Mouse (Mus musculus): ENCODE measurements around the gene Abce1.
A peak's percentile ranks its signal among the peaks of the same experiment; 100 is the strongest.
"Not testable (repeated sequence)": the region's sequence is repeated elsewhere in the genome, so short reads cannot be mapped to it uniquely, and the experiment has no call there.

Abce1 gene

DNA sequence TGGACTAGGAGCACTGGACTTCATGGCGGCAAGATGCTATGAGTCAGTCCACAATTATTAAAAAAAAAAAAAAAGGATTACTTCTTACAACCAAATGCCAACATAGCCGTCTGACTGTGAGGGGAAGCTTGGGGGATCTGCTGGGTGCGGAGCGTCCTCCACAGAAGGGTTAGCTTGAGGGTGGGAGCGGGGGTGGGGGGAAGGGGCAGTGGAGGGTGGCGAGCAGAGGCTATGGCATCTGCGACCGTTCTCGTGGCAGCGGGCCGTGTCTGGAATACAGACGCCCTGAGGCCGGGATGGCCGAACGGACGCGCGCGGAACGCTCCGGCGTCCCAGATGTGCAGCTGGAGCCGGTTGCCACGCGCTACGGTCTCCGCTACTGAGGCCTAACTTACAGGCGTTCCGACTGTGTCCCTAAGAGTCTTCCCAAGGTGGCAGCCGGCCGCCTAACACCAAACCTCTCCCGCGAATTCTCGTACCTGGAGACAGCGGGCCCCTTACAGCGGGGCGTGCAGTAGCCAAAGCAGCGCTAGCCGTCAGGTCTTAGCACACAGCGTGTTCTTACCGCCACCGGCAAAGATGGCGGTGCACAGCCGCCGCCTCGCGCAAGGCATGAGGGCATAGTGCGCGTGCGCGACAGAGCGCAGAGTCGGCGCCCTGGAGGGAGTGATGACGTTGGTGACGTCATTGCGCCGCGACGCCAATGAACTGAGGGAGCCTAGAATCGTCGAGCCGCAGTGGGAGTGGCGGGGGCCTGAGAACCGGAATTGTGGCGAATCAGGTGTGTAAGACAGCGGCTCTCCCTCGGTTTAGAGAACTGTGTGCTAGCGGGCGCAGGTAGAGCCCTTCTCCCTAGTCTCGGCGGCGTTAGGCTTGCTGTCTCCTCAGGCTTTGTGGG, at the start of gene Abce1, which contains the start of gene Anapc10:
Gene Abce1 (minus strand): TSS at position 677 of the 898 bp plus-strand sequence.
Gene Anapc10 (plus strand): TSS at position 757 of the 898 bp plus-strand sequence.
- DNase-seq, result peak; percentile 98 to 100

DNA sequence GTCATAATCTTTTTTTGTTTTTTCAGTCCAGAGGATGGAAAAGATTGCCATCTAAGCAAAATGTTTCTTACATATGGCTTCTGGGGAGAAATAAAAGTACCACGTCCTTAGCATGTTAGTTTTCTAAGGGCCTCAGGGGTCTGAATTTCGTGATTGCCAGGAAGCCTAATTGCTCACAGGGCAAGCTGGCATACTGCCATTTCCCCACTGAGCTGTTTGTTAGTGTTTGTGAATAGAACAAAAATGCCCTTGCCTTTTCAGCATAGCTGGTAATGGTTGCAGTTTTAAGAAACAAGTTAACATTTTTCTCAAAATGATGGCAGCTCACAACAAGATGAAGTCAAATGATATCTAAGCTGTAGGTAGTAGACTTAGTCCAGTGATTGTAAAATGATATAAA, 38.8 kb upstream of the Abce1 start:
- peak in 1 of 2 experiments; percentile 20 for DNase-seq

DNA sequence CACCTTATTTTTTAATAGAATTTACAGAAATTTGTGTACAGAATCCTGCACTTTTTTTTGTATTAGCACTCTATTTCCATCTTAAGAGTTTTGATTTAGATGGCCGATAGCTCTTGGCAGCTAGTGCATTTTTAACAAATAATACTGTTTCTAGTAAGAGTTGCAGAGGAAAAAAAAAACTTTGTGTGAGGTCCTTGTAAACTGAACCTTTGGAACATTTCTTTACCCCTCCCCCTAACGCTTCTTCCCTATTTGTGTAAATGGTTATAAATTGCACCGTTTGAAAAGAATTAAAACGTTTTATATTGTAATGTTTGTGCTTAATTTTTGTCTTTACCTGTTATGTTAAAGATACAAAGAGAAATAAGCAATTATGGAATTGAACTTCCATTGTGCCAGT, 37.1 kb upstream of the Abce1 start:
- no peak for DNase-seq

DNA sequence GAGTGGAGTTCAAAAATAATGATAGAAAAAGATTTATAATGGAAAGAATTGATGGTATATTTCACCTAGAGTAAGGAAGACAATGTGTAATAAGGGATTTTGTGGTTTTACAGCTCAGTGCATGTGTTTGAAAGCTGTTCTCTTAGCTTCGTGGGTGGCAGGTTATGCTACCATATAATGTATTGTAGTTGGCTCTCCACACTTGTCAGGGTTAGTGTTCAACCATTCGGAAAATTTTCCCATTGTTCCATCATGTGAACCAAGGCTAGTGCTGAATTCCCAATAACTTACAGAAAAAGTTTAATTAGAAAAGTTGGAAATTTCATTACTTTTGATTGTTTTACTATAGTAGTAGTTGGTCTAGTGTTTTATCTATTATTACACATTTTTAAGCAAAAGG, 36.6 kb upstream of the Abce1 start:
- DNase-seq, result no peak

DNA sequence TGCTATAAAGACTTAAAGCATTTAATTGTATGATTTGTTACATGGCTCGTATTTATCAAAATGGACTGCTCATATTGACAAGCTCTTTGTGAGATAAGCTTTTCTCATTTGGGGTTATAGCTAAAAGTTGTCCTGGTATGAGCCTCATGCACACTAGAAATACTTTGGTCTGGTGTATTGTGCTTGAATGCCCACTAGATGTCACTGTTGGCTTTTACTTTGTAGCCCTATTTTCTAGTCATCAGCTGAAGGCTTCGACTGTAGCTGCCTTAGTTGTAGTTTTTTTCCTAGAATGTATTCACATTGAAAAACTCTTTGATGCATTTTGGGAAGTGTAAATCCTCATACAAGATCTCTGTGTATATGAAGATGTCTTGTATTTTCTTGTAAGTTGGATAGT, 22.8 kb upstream of the Abce1 start:
- DNase-seq, result peak; percentile 25 to 43

DNA sequence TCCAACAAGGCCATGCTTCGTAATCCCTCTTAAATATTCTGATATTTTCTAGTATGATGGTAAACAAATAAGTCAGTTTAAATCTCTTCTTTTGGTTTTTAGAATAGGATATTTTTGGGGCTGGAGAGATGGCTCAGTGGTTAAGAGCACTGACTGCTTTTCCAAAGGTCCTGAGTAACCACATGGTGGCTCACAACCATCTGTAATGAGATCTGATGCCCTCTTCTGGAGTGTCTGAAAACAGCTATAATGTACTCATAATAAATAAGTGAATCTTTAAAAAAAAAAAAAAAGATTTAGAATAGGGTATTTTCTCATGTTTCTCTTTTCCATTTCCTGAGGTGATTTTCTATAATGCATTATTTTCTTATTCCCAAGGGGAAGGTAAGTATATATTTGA, 16.4 kb upstream of the Abce1 start:
- no peak for DNase-seq

DNA sequence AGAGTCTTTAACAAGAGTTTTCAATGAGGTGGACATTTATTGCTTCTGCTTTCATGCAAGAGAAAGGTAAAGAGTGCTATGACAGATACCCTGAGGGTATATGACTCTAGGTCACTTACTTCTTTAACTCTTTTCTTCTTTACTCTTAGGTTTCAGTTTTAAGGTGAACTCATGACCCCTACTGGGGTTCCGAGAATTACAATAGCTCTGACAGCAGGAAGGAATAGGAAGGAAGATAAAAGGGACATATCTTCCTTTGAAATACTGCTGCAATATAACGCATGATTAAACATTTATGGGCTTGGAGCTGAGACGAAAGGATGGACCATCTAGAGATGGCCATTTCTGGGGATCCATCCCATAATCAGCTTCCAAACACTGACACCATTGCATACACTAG, 13.0 kb upstream of the Abce1 start:
- no peak for DNase-seq

DNA sequence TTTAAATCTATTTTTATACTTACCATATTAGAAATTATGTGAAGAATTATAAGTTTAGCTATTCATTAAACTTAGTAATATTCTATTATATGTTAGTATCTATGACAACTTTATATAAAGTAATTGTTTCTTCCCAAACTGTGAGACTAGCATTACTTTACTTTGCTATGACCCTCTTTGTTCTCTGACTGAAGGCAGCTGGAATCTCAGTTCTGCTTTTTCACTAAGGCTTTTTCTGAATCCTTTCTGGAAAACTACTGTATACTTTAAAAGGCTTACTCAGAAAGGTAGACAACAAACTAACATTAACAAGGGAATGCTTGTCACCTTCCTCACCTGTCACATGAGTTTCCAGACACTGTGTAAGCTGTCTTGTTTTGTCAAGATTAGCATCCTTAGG, 11.8 kb upstream of the Abce1 start:
- DNase-seq, result no peak

DNA sequence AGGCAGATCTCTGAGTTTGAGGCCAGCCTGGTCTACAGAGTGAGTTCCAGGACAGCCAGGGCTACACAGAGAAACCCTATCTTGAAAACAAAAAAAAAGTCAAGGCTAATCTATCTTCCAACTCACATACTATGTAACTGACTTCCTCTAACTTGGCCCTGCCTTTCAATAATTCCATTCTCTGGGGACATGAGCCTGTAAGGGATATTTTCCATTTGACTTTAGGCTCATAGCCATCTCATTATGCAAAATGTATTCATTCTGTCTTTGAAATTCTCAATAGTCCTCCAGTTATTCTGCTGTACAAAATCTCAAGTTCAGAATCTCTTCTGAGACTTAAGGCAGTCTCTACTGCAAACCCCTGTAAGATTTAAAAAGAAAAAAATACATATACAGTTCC, 10.0 kb upstream of the Abce1 start:
- no peak for DNase-seq

DNA sequence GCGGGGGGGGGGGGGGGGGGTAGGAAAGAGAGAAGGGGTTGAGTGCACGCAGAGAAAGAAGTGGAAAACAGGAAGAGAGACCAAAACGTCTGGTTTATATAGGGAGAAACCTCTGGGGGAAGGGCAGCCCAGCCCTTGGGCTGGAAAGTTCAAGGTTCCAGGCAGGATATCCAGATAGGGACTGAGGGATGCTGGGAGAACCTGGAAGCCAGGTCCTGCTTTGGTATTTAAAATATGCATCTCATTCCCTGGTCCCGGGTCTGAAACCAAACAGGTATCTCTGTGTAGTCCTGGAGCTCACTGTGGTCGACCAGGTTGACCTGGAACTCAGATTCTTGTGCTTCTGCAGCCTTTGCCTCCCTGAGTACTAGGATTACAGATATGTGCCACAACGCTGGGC, 1.1 kb upstream of the Abce1 start:
- no peak for DNase-seq

DNA sequence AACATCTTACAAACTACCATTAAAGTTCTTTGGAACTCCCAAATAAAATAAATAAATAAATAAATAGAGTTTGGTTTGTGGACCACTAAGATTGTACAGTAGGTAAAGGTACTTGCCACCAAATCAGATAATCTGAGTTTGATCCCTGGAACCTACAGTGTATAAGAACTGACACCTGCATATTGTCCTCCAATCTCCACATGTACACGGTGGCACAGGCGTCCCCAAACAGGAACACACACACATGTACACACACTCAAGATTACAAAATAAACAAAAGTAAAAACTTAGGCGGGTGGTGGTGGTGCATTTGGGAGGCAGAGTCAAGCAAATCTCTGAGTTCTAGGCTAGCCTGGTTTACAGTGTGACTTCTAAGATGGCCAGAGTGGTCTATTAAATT, 4.9 kb downstream of the Abce1 start:
- DNase-seq, result no peak

DNA sequence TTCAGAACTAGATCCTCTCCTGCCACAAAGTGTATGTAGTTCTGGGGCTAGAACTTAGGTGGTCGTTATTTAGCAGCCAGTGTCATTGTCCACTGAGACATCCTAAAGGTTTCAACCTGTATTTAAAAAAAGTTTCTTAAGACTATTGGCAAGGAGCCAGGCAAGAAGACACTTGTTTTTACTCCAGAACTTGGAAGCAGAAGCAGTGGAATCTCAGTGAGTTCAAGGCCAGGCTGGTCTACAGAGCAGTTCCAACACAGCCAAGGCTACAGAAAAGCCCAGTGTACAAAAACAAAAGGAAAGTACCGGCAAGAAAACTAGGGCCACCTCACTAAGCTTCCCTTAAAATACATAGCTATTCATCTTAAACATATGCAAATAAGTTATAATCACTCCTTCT, 19.0 kb downstream of the Abce1 start:
- no peak for DNase-seq

DNA sequence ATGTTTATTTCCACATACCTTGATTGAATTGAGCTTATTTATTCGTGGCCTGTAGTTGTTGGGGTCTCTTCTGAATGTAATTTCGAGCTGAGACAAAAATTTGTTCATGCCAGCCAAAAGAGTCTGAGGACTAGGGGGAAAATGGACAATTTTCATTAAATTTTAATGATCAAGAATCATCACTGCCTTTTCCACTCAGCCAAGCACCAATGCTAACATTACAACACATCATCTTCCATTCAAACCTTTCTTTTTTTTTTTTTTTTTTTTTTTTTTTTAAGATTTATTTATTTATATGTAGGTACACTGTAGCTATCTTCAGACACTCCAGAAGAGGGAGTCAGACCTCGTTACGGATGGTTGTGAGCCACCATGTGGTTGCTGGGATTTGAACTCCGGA, 25.6 kb downstream of the Abce1 start:
- not testable (repeated sequence) for DNase-seq

DNA sequence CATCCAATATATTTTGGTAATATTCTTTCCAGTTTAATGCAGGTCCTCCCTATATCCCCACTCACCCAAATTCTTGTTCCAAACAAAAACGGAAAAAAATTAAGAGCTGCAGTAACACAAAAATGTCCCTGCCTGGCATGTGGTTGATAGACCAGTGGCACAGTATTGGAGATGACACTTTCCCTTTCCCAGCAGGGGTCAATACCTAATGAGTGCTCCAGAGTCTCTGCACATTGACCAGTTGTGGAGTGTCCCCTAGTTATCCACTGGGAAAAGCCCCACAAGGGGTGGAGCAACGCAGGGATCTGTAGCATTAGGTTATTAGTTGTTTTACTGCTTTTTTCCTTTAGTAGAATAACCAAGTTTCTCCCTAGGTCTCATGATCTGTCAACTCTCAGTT, 30.6 kb downstream of the Abce1 start:
- no peak for DNase-seq

DNA sequence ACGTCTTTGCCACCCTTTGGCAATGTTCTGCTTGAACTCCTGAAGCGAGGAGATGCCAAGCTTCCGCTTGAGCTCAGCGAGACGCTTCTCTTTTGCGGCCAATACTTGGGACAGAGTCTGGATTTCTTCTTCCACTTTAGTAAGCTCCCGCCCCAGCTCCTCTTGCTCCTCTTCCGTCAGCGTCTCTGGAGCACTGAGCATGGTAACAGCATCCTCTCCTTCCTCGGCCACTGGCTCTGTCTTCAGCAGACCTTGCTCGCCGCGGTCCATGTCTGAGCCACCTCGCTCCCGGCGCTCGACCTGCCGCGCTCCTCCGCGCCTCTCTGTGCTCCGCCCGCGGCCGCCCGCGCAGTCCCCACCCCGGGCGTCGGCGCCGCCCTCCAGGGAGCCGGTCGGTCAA, 31.0 kb downstream of the Abce1 start:
- peak in 1 of 2 experiments; percentile 52 for DNase-seq

DNA sequence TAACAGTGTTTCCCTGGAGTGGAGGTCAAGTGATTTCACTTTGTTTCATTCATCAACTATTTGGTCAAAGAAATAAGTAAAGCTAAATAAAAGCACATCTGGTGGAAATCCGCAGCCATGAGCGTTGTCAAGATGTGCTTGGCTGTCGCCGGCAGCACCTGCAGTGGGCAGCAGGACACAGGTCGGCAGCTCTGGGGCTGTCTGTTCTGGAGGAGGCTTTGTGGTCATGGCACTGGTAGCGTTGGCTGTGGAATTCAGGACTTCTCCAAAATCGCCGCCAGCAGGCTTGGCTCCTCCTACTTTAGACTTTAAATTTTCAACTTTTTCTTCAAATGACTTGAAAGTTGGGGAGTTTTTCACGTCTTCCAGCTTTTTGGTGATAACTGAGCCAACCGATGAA, 31.5 kb downstream of the Abce1 start:
- peak in 1 of 2 experiments; percentile 16 for DNase-seq

DNA sequence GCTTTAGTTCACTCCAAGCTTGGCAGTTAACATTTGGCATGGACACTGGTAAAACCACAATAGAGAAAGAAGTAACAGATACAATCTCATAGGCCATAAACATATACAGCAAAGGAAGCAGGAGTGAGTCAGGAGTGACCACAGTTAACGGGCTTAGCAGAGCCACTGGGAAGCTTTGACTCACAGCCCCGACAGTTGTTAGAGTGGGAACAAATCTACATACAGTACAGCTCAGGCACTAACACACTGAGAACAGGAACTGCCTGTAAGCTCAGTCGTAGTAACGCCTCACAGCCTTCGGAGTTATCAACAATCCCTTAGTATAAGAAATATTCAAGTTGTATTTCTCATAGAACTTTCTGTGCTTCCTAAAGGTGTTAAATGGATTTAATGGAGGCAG, 32.5 kb downstream of the Abce1 start:
- no peak for DNase-seq

DNA sequence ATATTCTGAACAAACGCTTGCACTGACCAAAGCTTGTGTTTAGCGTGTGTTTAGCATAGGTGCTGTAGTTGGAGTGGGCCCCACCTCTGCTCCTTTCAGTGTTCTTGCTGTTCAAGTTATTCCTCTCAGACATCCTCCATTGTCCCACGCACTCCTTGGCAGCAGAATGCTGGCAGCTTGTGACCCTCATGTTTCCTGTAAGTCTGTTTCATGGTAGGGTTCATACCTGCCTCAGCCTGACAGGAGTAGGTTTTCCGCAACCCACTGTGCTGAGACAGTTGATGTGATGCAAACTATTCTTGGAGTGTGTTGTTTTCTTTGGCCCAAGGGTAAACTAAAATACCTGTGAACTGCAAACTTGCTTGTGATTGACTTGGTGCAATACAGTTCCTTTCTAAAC, 35.1 kb downstream of the Abce1 start:
- DNase-seq, result no peak

DNA sequence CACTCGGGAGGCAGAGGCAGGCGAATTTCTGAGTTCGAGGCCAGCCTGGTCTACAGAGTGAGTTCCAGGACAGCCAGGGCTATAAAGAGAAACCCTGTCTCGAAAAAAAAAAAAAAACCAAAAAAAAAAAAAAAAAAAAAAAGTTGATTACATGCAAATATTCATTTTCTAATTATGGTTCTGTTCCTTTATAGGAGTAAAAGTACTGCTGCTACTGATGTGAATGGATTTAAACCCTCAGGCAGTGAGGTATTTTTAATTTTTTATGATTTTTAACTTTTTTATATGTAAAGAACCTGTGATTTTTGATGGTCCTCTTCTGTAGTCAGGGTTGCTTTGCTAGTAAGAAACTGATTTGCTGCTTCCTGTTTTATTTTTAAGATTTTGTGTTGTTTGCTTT, 52.8 kb downstream of the Abce1 start:
- DNase-seq, result not testable (repeated sequence)

DNA sequence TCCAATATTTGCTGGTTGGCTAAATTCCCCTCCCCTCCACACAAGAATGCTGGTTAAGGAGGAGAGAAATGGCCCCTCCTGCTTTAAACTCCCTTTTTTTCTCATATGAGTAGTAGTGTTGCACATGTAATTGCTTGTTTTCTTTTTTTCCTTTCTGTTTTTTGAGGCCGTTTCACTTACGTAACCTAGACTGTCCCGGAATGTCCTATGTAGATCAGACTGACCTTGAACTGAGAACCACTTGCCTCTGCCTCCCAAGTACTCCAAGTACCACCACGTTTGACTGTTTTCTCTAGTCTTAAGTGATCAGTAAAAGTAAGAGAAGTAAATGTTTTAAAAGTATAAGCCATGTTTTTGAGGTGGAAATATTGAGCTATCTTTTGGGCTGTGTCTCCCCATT, 57.8 kb downstream of the Abce1 start:
- peak in 1 of 2 experiments; percentile 17 for DNase-seq

DNA sequence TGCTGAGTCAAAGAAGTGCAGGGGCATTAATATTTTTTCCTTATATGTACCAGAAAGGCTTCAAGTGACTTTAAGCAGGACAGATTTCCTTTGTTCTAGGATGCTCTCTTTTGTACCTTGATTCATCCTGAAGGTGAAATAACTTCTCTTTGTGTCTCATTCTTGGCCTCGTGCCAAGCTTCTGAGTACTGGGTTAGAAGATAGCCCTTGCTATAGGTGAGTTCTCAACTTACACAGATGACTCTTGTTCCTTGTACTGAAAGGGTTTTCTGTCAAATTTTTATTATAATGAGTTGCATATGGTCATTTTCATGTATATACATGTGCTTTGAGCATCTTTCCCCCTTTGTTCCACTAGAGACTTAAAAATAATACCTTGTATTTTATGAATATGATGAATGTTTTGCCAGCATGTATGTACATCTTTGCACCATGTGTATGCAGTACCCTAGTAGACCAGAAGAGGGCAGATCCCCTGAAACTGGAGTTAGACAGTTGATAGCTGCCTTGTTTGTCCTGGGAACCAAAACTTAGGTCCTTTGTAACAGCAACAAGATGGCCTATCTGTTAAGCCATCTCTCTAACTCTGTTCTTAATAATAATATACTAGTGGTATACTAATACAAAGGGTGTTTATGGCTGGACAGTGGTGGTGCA, 61.3 kb downstream of the Abce1 start:
- peak in 1 of 2 experiments; percentile 48 for DNase-seq

DNA sequence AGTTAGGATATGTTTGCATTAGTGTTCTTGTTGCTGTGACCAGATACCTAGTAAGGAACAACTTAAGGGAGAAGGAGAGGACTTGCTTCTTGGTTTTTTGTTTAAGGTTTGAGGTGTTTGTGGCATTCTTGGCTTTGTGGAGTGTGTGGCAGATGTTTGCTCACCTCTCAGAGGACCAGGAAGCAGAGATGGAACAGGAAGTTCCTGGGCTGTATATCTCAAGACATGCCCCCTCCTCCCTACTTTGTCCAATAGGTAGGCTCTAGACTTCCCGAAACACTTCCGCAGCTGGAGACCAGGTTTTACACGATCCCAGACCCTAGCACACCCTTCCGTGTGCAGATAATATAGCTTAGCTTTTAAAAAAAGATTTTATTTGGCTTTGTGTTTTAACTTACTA, 62.0 kb downstream of the Abce1 start:
- no peak for DNase-seq

DNA sequence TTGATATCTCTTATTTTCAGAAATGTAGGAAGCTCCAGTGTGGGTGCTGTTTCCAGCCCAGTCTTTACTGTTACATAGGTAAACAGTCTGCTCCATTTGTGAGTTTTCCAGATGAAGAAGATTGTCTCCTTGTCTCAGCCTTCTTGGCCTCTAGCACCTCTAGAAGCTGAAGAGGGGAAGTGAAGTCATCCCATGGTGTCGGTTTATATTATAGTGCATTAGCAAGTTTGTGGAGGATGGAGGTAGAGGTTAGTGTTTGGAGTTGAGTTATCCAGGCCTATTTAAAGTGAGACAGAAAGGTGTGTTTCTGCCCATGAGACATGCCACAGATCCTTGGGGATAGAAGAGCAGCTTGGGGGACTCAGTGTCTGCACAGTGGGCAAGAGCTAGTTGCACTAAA, 70.4 kb downstream of the Abce1 start:
- DNase-seq, result no peak
